Mouse (Mus musculus): ENCODE results near the gene Dffa.
"Not testable (repeated sequence)": the region's sequence is repeated elsewhere in the genome, so short reads cannot be mapped to it uniquely, and the experiment has no call there.

Gene Dffa

DNA sequence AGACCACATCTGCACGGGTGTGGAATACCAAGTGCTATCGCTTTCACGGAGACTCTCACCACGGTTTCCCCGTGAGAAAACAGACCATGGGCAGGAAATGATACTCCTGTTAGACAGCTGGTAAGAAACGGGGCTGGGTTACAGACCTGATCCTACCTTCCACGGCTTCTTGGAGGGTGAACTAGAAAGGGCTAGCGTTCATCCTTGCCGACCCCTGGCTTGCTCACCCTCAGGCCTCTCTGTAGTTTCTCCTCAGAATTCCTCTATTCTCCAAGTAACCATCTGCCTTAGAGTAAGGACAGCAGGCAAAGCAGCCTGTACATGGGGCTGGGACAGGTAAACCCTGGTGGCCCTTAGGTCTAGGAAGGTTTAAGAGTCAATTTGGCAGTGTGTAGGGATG is 45.2 kb downstream of the Dffa start:
- DNase-seq = no peak

DNA sequence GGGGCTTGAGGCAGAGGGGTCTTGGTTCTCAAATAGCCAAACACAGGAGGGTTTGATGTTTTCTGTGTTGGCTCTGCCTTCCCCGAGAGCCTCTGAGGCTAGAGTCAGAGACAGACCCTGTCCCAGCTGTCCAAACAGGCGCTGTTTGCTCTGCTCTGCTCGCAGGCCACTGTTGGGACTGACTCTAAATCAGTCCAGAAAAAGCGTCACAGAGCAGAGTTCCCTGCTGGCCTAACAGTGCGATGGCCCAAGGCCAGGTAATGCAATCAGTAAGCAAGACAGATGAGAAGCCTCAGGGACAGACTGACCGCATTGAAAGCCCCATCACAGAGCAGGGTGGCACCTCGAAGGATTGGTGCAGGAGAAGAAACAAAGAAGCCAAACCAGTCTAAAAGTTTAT is 45.7 kb downstream of the Dffa start:
- DNase-seq = peak; percentile 23 to 46

DNA sequence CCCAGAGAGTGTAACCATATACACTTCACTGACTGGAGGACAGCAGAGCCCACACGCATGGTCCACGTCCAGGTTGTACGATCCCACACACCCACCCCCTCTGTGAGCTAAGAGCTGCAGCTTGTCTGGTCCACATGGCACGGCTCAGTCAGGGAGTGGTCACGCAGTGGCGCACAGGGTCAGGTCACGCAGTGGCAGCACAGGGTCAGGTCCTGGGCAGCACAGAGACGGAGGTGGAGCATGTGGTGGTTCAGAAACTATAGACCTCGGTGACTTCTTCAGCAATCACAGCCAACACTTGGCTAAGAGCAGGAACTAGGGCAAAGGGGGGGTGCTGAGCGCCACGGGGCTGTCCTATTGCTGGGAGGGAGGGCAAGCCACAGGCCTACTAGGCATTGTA is 46.3 kb downstream of the Dffa start:
- DNase-seq = peak; percentile 31 to 42

DNA sequence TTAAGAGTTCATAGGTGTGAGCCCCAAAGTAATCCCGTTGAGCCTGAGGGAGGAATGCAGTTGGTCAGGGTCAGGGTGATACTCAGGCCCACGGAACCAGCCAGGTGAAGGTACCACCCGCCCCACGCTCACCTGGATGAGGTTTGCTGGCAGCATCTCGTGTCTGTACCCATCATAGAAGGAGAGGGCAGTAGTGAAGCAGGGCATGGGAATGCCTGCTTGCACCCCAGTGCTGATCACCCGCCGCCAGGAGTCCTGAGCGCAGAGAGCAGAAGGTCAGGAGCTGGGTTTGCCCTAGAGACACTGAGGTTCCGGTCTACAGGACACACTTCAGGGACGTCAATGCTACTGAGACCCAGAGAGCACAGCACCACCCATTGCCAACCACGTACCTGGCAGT is 46.8 kb downstream of the Dffa start:
- no peak for DNase-seq

DNA sequence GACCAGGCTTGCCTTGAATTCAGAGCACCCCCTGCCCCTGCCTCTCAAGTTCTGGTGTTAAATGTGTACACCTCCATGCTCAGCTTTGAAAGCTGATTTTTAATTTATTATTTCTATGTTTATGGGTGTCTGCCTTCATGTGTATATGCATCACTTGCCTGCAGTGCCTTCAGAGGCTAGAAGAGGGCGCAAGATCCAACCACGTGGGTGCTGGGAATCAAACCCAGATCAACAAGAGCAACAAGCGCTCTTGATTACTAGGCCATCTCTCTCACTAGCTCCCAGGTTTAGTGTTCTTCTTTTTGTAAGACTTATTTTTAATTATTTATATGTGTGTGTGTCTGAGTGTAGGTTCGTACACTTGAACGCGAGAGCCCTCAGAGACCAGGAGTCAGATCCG is 50.9 kb downstream of the Dffa start:
- no peak for DNase-seq

DNA sequence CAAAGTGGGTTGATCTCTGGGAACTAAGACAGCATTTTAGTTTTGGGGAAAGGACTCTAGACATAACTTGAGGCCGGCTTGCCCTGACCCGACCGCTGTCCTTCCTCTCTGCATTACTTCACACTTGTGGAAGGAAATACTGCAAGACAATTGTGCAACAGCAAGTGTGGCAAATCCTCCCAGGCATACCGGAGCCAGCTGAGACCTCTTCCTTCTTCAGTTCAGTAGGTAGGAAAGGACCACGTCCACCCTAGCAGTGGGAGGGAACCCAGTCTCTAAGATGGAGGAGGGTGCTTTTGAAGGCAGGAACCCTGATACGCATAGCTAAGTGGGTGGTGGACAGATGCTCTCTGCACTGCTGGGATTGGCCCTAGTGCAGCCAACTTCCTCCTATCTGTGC is 51.8 kb downstream of the Dffa start:
- peak; percentile 64 to 67 for DNase-seq

DNA sequence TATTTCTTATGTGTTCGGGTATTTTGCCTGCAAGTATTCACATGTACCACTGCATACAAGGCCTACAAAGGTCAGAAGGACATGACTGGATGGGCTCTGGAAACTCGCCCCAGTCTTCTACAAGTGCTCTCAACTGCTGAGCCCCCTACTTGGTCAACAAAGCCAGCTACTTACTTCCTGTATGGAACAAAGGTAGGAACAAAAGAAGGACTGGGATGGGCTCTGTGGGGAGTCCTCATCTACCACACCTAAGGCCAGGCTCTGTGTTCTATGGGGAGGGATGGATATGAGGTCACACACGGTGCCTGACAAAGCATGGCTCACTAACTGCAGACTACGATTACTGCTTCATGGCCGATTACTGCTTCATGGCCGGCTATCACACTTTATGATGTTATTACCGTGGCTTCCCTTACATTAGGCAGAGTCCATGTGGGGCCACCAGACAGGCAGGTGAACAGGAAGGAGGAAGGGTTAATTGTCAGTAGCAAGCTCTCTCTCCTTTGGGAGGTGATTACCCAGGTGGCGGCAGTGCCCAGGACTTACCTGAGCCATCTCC is 53.5 kb downstream of the Dffa start:
- no peak for DNase-seq

DNA sequence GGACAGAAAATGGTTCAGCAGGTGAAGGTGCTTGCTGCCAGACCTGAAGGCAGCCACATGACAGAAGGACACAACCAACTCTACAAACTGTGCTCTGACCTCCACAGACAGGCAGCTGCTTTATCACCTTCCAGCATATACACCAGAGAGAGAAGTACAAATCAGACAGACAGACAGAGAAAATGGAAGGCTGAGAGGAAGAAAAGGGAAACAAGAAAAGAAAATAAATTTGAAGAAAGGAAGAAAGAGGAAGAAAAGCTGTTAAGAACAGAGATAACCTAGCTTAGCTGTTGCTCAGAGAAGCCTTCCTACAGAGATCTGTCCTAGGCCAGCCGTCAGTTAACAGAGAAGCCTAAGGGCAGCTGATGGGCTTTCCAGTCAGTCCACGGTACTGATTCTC is 55.3 kb downstream of the Dffa start:
- no peak for DNase-seq

DNA sequence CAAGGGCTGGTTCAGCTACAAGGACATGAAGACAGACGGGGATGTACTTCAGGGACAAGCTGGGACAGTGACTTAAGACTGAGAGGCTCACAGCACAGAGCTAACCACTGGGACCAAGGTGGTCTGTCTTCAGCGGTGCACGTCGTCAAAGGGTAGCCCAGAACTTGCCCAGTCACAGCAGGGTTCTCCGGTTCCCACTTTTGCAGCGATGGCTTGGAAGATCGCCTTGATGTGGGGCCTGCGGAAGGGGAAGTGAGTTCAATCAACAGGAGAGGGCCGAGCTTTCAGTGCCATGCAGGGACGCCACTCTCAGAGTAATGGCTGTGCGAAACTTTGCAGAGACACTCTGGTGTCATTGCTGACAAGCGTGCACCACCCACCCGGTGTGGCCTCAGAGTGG is 55.9 kb downstream of the Dffa start:
- DNase-seq = no peak

DNA sequence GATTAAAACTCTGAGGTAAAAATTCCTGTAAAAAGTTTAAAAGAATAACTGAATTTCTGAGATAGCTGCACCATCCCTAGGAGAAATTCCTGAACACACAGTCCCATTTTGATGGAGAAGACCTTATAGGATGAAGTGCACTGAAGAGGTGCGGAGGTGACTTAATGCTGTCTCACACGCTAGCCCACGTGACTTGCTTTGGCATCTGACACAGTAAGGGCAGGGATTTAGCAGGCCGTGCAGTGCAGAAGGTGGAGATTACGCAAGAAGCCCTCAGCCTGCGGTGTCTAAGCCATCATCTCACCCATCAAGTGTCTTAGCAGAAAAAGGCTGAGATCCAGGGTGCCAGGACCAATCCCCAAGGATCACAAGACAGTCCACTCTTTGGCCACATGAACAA is 57.2 kb downstream of the Dffa start:
- peak; percentile 39 to 50 for DNase-seq

DNA sequence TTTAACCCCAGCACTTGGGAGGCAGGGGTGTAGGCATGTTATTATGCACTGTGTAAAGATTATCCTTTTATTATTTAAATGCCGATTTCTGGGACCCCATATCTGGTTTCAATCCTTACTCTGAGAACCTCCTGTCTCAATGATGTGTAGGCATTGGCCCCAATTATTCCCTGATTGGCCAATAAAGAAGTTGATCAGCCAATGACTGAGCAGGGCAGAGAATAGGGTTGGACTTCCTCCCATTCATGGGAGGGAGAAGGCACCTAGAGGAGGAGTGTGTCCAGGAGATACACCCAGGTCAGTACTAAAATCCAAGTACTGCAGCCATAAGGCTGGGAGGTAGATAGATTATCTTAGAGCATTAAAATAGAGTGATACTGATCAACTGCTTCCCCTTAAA is 59.2 kb downstream of the Dffa start:
- no peak for DNase-seq

DNA sequence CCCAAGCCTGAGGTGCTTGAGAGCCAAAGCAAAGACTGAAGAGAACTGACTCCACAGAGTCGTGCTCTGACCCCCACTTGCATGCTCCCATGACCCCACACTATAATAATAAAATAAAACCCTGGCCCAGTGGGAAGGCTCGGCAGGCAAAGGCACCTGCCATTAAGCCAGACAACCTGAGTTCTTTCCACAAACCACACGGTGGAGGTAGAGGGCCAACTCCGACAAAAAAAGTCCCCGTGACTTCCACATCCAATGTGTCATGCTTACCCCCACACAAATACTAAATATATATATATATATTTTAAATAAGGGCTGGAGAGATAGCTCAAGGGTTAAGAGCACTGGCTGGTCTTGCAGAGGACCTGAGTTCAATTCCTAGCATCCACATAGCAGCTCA is 60.2 kb downstream of the Dffa start:
- DNase-seq = peak in 1 of 2 experiments; percentile 30

DNA sequence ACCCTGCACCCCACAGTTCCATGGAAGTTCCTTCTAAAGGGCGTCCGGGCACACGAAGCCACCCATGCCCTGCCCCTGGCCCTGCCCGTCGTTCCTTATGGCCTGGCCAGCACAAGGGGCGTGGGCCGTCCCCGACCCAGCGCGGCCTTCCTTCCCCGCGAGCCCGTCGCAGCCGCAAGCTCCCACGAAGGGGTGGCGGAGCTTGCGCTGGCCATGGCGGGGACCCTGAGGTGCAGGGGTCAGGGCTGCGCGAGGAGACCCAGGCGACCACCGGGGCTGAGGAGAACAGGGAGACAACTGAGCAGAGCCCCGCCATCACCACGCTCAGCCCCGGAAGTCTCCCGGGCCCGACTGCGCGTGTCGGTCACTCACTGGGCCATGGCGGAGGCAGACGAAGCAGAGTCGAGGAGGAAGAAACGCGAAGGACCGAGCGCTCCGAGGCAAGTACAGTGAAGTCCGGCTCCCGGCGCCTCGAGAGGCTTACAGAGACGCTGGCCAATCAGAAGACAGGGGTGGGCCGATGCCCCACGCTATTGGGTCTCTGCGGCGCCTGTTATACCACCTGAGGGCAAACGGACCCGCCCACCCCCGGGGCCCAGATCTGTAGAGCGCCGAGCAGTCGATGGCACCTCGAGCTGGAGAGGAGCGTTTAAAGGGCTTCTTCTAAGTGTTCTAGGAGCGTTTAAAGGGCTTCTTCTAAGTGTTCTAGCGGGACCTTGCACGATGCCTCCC is 62.4 kb downstream of the Dffa start, which contains the start of gene Pgd:
Pgd (minus strand) TSS at position 557 of the 732 bp plus-strand sequence.
- DNase-seq = peak; percentile 98

DNA sequence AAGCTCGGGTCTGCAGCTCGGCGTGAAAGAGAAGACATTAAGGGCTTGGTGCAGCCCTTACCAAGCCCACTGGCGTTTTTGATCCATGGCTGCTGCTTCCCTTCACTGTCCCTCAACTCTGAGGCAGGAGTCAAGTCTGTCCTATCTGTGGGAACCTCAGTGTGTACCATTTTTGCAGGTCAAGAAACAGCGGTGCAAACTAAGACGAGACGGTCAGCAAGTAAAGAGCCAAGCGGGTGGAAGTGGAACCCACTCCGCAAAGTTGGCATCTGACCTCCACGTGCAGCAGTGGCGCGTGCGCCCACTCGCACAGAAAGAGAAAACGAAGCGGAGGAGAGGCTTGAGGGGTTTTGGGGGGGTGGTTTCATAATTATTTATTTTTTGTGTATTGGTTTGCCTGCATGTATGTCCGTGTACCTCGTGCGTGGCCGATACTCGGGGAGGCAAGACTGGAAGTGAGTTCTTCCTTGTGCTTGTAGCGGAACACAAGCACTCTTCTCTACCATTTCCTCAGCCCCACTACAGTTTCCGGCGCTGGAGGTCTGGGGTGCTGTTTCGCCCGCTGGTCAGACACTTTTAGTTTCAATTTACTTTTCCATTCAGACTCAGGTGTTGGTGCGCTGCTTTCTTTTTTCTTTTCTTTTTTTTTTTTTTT is 63.1 kb downstream of the Dffa start:
- peak; percentile 49 to 57 for DNase-seq

DNA sequence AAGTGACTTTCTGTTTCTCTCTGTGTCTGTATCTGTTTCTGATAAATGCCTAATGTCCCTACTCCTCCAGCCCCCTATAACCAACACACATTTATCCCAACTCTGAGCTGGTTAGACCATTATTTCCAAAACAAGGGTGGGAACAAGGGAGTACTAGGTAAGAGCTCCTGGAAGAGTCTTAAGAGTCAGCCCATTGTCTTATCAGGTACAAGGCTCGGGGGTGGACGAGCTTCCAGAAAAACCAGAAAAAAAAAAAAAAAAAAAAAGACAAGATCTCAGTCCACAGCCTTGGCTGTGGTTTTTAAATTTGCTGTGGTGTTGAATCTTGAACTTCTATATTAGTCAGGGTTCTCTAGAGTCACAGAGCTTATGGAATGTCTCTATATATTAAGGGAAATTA is 64.1 kb downstream of the Dffa start:
- no peak for DNase-seq

DNA sequence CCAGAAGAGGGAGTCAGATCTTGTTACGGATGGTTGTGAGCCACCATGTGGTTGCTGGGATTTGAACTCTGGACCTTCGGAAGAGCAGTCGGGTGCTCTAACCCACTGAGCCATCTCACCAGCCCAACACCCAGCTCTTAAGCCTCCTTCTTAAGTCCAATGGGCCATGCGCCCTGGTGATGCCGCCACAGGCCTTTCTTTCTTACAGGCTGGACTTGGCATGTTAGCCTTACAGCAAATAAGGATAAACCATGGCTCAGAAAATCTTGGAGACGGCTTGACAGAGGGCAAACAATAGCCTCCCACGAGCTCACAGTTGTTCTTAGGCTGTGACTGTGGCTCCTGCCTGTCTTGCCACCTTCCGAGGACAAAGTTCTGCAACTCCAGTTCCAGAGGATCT is 66.0 kb downstream of the Dffa start:
- DNase-seq = not testable (repeated sequence)

All from lung, adult 18-20 months (tissue).